Mouse (Mus musculus): ENCODE measurements around the gene Tgfb1i1. TPM values are rescaled to one million over a fixed set of nuclear protein-coding genes. Genes with fewer than 3 reads are reported as not detected.

The Tgfb1i1 gene
- polyA plus RNA-seq, 1 experiment from 2014 or later, result 22.0 TPM

GRCm38 (mm10) chr7:128220936-128221335 is 25.7 kb upstream of the Tgfb1i1 start:
- Histone ChIP-seq H3K4me1 (ENCODE audit: control insufficient read depth, insufficient read depth, low read length) (no peaks in the 10 kb centered on the region), H3K9ac (ENCODE audit: low read depth, low read length) (no peak overlapping the region), H3K4me2 (ENCODE audit: low read length) (no peak overlapping the region), H3K27me3 (ENCODE audit: control insufficient read depth, insufficient read depth, low read depth, low read length) (no peaks in the 10 kb centered on the region), H3K27ac (ENCODE audit: low read length) (no peak overlapping the region), H3K36me3 (ENCODE audit: control insufficient read depth, insufficient read depth, low read length) (no peaks in the 10 kb centered on the region), H3K9me3 (replicated peaks; ENCODE audit: control insufficient read depth, low read length, poor library complexity, severe bottlenecking) (no peaks in the 10 kb centered on the region), H3K4me3 (ENCODE audit: low read depth, low read length) (no peak overlapping the region)
- WGBS, result 84% methylated on average over 3 of the region's 3 CpGs
- ATAC-seq, result no peak

GRCm38 (mm10) chr7:128231741-128232140 is 14.9 kb upstream of the Tgfb1i1 start:
- Histone ChIP-seq H3K4me3 (ENCODE audit: low read depth, low read length) (no peak overlapping the region), H3K9me3 (replicated peaks; ENCODE audit: control insufficient read depth, low read length, poor library complexity, severe bottlenecking) (no peaks in the 10 kb centered on the region), H3K4me2 (ENCODE audit: low read length) (no peak overlapping the region), H3K36me3 (ENCODE audit: control insufficient read depth, insufficient read depth, low read length) (no peaks in the 10 kb centered on the region), H3K27ac (ENCODE audit: low read length) (no peak overlapping the region), H3K4me1 (ENCODE audit: control insufficient read depth, insufficient read depth, low read length) (peaks cover 1% of the 10 kb centered on the region; the same call in 1 of the 2 replicates), H3K9ac (ENCODE audit: low read depth, low read length) (no peak overlapping the region), H3K27me3 (ENCODE audit: control insufficient read depth, insufficient read depth, low read depth, low read length) (no peaks in the 10 kb centered on the region)
- 50% methylated on average over 8 of the region's 8 CpGs for WGBS
- no peak for ATAC-seq

GRCm38 (mm10) chr7:128234796-128235195 is 11.8 kb upstream of the Tgfb1i1 start:
- no peak for ATAC-seq
- Histone ChIP-seq H3K4me2 (ENCODE audit: low read length) (no peak overlapping the region), H3K9me3 (replicated peaks; ENCODE audit: control insufficient read depth, low read length, poor library complexity, severe bottlenecking) (no peaks in the 10 kb centered on the region), H3K27me3 (ENCODE audit: control insufficient read depth, insufficient read depth, low read depth, low read length) (no peaks in the 10 kb centered on the region), H3K4me1 (ENCODE audit: control insufficient read depth, insufficient read depth, low read length) (peaks cover 13% of the 10 kb centered on the region), H3K27ac (ENCODE audit: low read length) (no peak overlapping the region), H3K36me3 (ENCODE audit: control insufficient read depth, insufficient read depth, low read length) (no peaks in the 10 kb centered on the region), H3K9ac (ENCODE audit: low read depth, low read length) (no peak overlapping the region), H3K4me3 (ENCODE audit: low read depth, low read length) (no peak overlapping the region)
- 84% methylated on average over 2 of the region's 2 CpGs for WGBS

GRCm38 (mm10) chr7:128235481-128235880 is 11.1 kb upstream of the Tgfb1i1 start:
- no peak overlapping the region for H3K4me2 ChIP-seq (ENCODE audit: low read length)
- no peak overlapping the region for H3K4me3 ChIP-seq (ENCODE audit: low read depth, low read length)
- H3K9me3 ChIP-seq (replicated peaks; ENCODE audit: control insufficient read depth, low read length, poor library complexity, severe bottlenecking), result no peaks in the 10 kb centered on the region
- 86% methylated on average over 1 of the region's 1 CpGs for WGBS
- H3K27ac ChIP-seq (ENCODE audit: low read length), result no peak overlapping the region
- H3K27me3 ChIP-seq (ENCODE audit: control insufficient read depth, insufficient read depth, low read depth, low read length), result no peaks in the 10 kb centered on the region
- H3K4me1 ChIP-seq (ENCODE audit: control insufficient read depth, insufficient read depth, low read length), result peaks cover 13% of the 10 kb centered on the region
- H3K36me3 ChIP-seq (ENCODE audit: control insufficient read depth, insufficient read depth, low read length), result peaks cover 4% of the 10 kb centered on the region; the same call in 1 of the 2 replicates
- ATAC-seq, result no peak
- no peak overlapping the region for H3K9ac ChIP-seq (ENCODE audit: low read depth, low read length)

GRCm38 (mm10) chr7:128236426-128236825 is 10.2 kb upstream of the Tgfb1i1 start:
- Histone ChIP-seq H3K4me3 (ENCODE audit: low read depth, low read length) (no peak overlapping the region), H3K4me1 (ENCODE audit: control insufficient read depth, insufficient read depth, low read length) (peaks cover 13% of the 10 kb centered on the region), H3K27me3 (ENCODE audit: control insufficient read depth, insufficient read depth, low read depth, low read length) (no peaks in the 10 kb centered on the region), H3K9me3 (replicated peaks; ENCODE audit: control insufficient read depth, low read length, poor library complexity, severe bottlenecking) (no peaks in the 10 kb centered on the region), H3K36me3 (ENCODE audit: control insufficient read depth, insufficient read depth, low read length) (peaks cover 6% of the 10 kb centered on the region; the same call in 1 of the 2 replicates), H3K9ac (ENCODE audit: low read depth, low read length) (no peak overlapping the region; the same call in 1 of the 2 replicates), H3K27ac (ENCODE audit: low read length) (peak overlapping the region; percentile 99), H3K4me2 (ENCODE audit: low read length) (no peak overlapping the region)
- ATAC-seq, result no peak
- 95% methylated on average over 13 of the region's 13 CpGs for WGBS

- peak; percentile 14; the same call in 1 of the 2 replicates for ATAC-seq
These were observed 9.6 kb upstream of the Tgfb1i1 start, which contains the start of gene Armc5 for GRCm38 (mm10) chr7:128236856-128237592. Gene Armc5 (plus strand): TSS chr7:128237342.

GRCm38 (mm10) chr7:128237593-128237926 is 9.1 kb upstream of the Tgfb1i1 start:
- under 1% methylated on average over 25 of the region's 25 CpGs for WGBS
- peaks cover 13% of the 10 kb centered on the region for H3K4me1 ChIP-seq (ENCODE audit: control insufficient read depth, insufficient read depth, low read length)

More at GRCm38 (mm10) chr7:128236856-128237592, 9.6 kb upstream of the Tgfb1i1 start, which contains the start of gene Armc5:
- Histone ChIP-seq H3K9ac (ENCODE audit: low read depth, low read length) (peak within 1 kb of the TSS; percentile 86), H3K4me1 (ENCODE audit: control insufficient read depth, insufficient read depth, low read length) (peaks cover 13% of the 10 kb centered on the region), H3K27ac (ENCODE audit: low read length) (peak within 1 kb of the TSS; percentile 99), H3K9me3 (replicated peaks; ENCODE audit: control insufficient read depth, low read length, poor library complexity, severe bottlenecking) (no peaks in the 10 kb centered on the region), H3K4me2 (ENCODE audit: low read length) (peak within 1 kb of the TSS; percentile 72), H3K27me3 (ENCODE audit: control insufficient read depth, insufficient read depth, low read depth, low read length) (no peaks in the 10 kb centered on the region), H3K36me3 (ENCODE audit: control insufficient read depth, insufficient read depth, low read length) (peaks cover 6% of the 10 kb centered on the region; the same call in 1 of the 2 replicates), H3K4me3 (ENCODE audit: low read depth, low read length) (peak within 1 kb of the TSS; percentile 48)
- 23% methylated on average over 37 of the region's 37 CpGs for WGBS

GRCm38 (mm10) chr7:128237927-128238778 is 8.5 kb upstream of the Tgfb1i1 start, which contains the start of gene 9130023H24Rik:
Gene 9130023H24Rik (minus strand): TSS chr7:128238031.
- Histone ChIP-seq H3K4me3 (ENCODE audit: low read depth, low read length) (peak within 1 kb of the TSS; percentile 48), H3K27me3 (ENCODE audit: control insufficient read depth, insufficient read depth, low read depth, low read length) (no peaks in the 10 kb centered on the region), H3K4me2 (ENCODE audit: low read length) (peak within 1 kb of the TSS; percentile 72), H3K9me3 (replicated peaks; ENCODE audit: control insufficient read depth, low read length, poor library complexity, severe bottlenecking) (no peaks in the 10 kb centered on the region), H3K27ac (ENCODE audit: low read length) (peak within 1 kb of the TSS; percentile 99), H3K4me1 (ENCODE audit: control insufficient read depth, insufficient read depth, low read length) (peaks cover 13% of the 10 kb centered on the region), H3K9ac (ENCODE audit: low read depth, low read length) (peak within 1 kb of the TSS; percentile 86), H3K36me3 (ENCODE audit: control insufficient read depth, insufficient read depth, low read length) (peaks cover 10% of the 10 kb centered on the region; the same call in 1 of the 2 replicates)
- WGBS, result under 1% methylated on average over 62 of the region's 72 CpGs
- peak; percentile 94 for ATAC-seq

More at GRCm38 (mm10) chr7:128237593-128237926, 9.1 kb upstream of the Tgfb1i1 start:
- peak overlapping the region; percentile 72 for H3K4me2 ChIP-seq (ENCODE audit: low read length)
- no peaks in the 10 kb centered on the region for H3K27me3 ChIP-seq (ENCODE audit: control insufficient read depth, insufficient read depth, low read depth, low read length)
- H3K27ac ChIP-seq (ENCODE audit: low read length), result peak overlapping the region; percentile 99
- peak overlapping the region; percentile 60 for H3K9ac ChIP-seq (ENCODE audit: low read depth, low read length)
- no peak for ATAC-seq
- peak overlapping the region; percentile 48 for H3K4me3 ChIP-seq (ENCODE audit: low read depth, low read length)
- no peaks in the 10 kb centered on the region for H3K9me3 ChIP-seq (replicated peaks; ENCODE audit: control insufficient read depth, low read length, poor library complexity, severe bottlenecking)
- peaks cover 9% of the 10 kb centered on the region; the same call in 1 of the 2 replicates for H3K36me3 ChIP-seq (ENCODE audit: control insufficient read depth, insufficient read depth, low read length)

Measured in midbrain, embryonic 16.5 days (tissue).